26 mouse cellular contexts compared by ENCODE assay signal in the genomic region with DNA sequence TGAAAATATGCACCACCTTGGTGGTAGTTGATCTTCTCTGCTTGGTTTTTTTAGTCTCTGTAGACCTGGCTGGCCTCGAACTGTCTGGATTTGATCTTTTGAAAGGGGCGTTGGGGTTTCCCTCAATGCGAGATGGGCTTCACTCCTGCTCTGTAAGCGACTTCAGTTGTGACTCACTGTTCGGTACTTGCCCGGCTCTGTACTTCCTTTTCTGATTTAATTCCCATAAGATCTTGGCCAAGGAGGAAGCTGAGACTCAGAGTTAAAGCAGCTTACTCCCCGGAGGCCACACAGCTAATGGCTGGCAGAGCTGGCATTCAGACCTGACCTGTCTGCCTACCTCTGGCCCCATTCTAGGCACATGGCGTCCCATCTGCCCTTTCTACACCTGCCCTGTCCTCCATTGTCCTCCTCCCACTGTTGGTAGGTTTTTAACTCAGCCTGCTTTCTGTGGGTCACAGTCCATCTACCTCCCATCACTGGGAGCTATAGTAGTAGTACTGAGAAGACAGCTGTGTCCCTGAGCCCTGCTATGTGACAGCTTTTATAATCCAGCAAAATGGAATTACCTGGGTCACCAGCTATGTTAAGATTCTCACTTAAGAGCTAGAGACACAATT. TPM values are rescaled to one million over a fixed set of nuclear protein-coding genes. Genes with fewer than 3 reads are reported as not detected.
DNase-seq lines count a peak whose midpoint lies in the region; ATAC-seq lines count a peak whose summit lies in the region.
"Had no signal": no experiment of that assay in that cellular context is flagged by ENCODE, and none has a peak within 500 bp of the region (broad histone marks: within the 10 kb centered on the region; RNA-seq: fewer than 3 reads in every experiment).

No protein-coding gene starts in this region.

- H3K9ac ChIP-seq in forebrain, embryonic 13.5 days = no peak overlapping the region
- H3K9ac ChIP-seq: hindbrain, embryonic 15.5 days; intestine, embryonic 15.5 days; midbrain, embryonic 12.5 days; neural tube, embryonic 13.5 days had no signal

- no peaks in the 10 kb centered on the region for H3K9me3 ChIP-seq in forebrain, embryonic 13.5 days (replicated peaks)
- H3K9me3 ChIP-seq in embryonic facial prominence, embryonic 10.5 days = no peaks in the 10 kb centered on the region
- H3K9me3 ChIP-seq: hindbrain, embryonic 15.5 days; intestine, embryonic 15.5 days; midbrain, embryonic 12.5 days; neural tube, embryonic 13.5 days had no signal

- WGBS in forebrain, embryonic 13.5 days = 90% methylated on average over 8 of the region's 8 CpGs
- 82% methylated on average over 8 of the region's 8 CpGs for WGBS in embryonic facial prominence, embryonic 10.5 days

- H3K4me2 ChIP-seq in forebrain, embryonic 13.5 days = no peak overlapping the region
- H3K4me2 ChIP-seq: hindbrain, embryonic 15.5 days; intestine, embryonic 15.5 days; midbrain, embryonic 12.5 days; neural tube, embryonic 13.5 days had no signal

- ATAC-seq in megakaryocyte progenitor cell, adult 5-6 weeks (replicated peaks; ENCODE audit: poor library complexity) = peak; percentile 50; the same call in 1 of the 2 replicates
- no peak for ATAC-seq in forebrain, embryonic 13.5 days
- ATAC-seq: activated CD4-positive, CD25-positive, alpha-beta regulatory T cell, adult 4 months; forebrain, embryonic 14.5 days; intestine, embryonic 15.5 days had no signal

- no peak overlapping the region for H3K27ac ChIP-seq in forebrain, embryonic 13.5 days
- no peak overlapping the region for H3K27ac ChIP-seq in embryonic facial prominence, embryonic 10.5 days (replicated peaks)
- H3K27ac ChIP-seq: heart, adult 2 months; hindbrain, embryonic 15.5 days; intestine, embryonic 15.5 days; layer of hippocampus, adult 2 months; midbrain, embryonic 12.5 days; neural tube, embryonic 13.5 days had no signal

- H3K36me3 ChIP-seq in forebrain, embryonic 13.5 days (ENCODE audit: poor library complexity, severe bottlenecking) = no peaks in the 10 kb centered on the region
- H3K36me3 ChIP-seq in embryonic facial prominence, embryonic 10.5 days (replicated peaks) = no peaks in the 10 kb centered on the region
- H3K36me3 ChIP-seq: hindbrain, embryonic 15.5 days; intestine, embryonic 15.5 days; midbrain, embryonic 12.5 days; neural tube, embryonic 13.5 days had no signal

- H3K27me3 ChIP-seq in forebrain, embryonic 13.5 days = peaks cover 11% of the 10 kb centered on the region
- H3K27me3 ChIP-seq in embryonic facial prominence, embryonic 10.5 days (replicated peaks; ENCODE audit: low read depth, poor library complexity, severe bottlenecking) = peaks cover 30% of the 10 kb centered on the region

- H3K4me1 ChIP-seq in forebrain, embryonic 13.5 days = peaks cover under 1% of the 10 kb centered on the region; the same call in 1 of the 2 replicates
- H3K4me1 ChIP-seq in embryonic facial prominence, embryonic 10.5 days = peaks cover 11% of the 10 kb centered on the region
- H3K4me1 ChIP-seq: intestine, embryonic 15.5 days; midbrain, embryonic 12.5 days had no signal

- DNase-seq in kidney, adult 9 months = peak; percentile 49
- DNase-seq in kidney, postnatal 14 days = no peak
- DNase-seq in A20 (ENCODE audit: low read depth, low spot score) = peak; percentile 37
- peak; percentile 40 for DNase-seq in fat pad, adult 2 months (ENCODE audit: extremely low read depth, low read depth, low spot score)
- DNase-seq in embryonic facial prominence, embryonic 10.5 days (ENCODE audit: low spot score) = no peak
- DNase-seq: adrenal gland, postnatal 10 days; cerebellum, adult 11-12 months; cerebellum, postnatal 25 days; gastrocnemius, postnatal 10 days; heart, adult 2 months; heart, postnatal 4 days; layer of hippocampus, postnatal 36 days; lung, adult 18-20 months; lung, postnatal 14 days; spleen, adult 18-20 months; thymus, adult 18-20 months; thymus, postnatal 4 days had no signal

- no peak overlapping the region for H3K4me3 ChIP-seq in forebrain, embryonic 13.5 days
- H3K4me3 ChIP-seq in embryonic facial prominence, embryonic 10.5 days = no peak overlapping the region
- H3K4me3 ChIP-seq: heart, adult 2 months; hindbrain, embryonic 15.5 days; intestine, embryonic 15.5 days; layer of hippocampus, adult 2 months; midbrain, embryonic 12.5 days; neural tube, embryonic 13.5 days had no signal

RNA-seq across cellular contexts. Expression of a gene that starts 27.5 kb away (rescaled TPM):
- 48.4 and 49.5 TPM in 2 replicates for total RNA-seq in megakaryocyte progenitor cell, adult 5-6 weeks (2015)
- 23.2 and 24.3 TPM in 2 replicates for total RNA-seq in megakaryocyte progenitor cell, adult 5-6 weeks (2017)
- 43.7 and 44.2 TPM in 2 replicates for polyA plus RNA-seq in forebrain, embryonic 13.5 days (2015; fragmentation: Nextera tagmentation; extraction: Ambion mirVana)
- polyA plus RNA-seq in embryonic facial prominence, embryonic 10.5 days (2016; fragmentation: Nextera tagmentation; extraction: Ambion mirVana) = 41.3 and 42.3 TPM in 2 replicates

RNA-seq across cellular contexts. Expression of a gene that starts 41.1 kb away (rescaled TPM):
- 1.1 and 2.0 TPM in 2 replicates for total RNA-seq in megakaryocyte progenitor cell, adult 5-6 weeks (2015)
- total RNA-seq in megakaryocyte progenitor cell, adult 5-6 weeks (2017) = 0.10 and 0.37 TPM in 2 replicates
- 0.52 and 0.71 TPM in 2 replicates for polyA plus RNA-seq in forebrain, embryonic 13.5 days (2015; fragmentation: Nextera tagmentation; extraction: Ambion mirVana)
- 0.93 and 1.0 TPM in 2 replicates for polyA plus RNA-seq in embryonic facial prominence, embryonic 10.5 days (2016; fragmentation: Nextera tagmentation; extraction: Ambion mirVana)

Comparison
In these comparisons a context has a peak if more than half of its experiments do, and no peak if none do; other contexts are left out.
1. DNase-seq: peak in kidney, adult 9 months (single experiment), A20 (single experiment) and fat pad, adult 2 months (single experiment); none in kidney, postnatal 14 days (single experiment) and embryonic facial prominence, embryonic 10.5 days (single experiment).